In genomic region chr1:43375851-43376250, GRCm38 (mm10) we compare ENCODE assay signal across 20 mouse cellular contexts.
"Had no signal": no experiment of that assay in that cellular context is flagged by ENCODE, and none has a peak within 500 bp of the region (broad histone marks: within the 10 kb centered on the region; RNA-seq: fewer than 3 reads in every experiment).

No protein-coding gene starts in this region.

- DNase-seq: kidney, adult 2 months; kidney, postnatal 36 days; left cerebral cortex, postnatal 4 days; lung, adult 18-20 months; lung, postnatal 10 days; lung, postnatal 36 days; right cerebral cortex, postnatal 14 days; right cerebral cortex, postnatal 4 days; thymus, adult 2 months; thymus, postnatal 14 days had no signal

- H3K4me3 ChIP-seq: intestine, embryonic 15.5 days; limb, embryonic 12.5 days; limb, embryonic 15.5 days; liver, embryonic 12.5 days; liver, embryonic 15.5 days; lung, embryonic 15.5 days; myocyte had no signal

- H3K4me1 ChIP-seq: intestine, embryonic 15.5 days; limb, embryonic 12.5 days; limb, embryonic 15.5 days; lung, embryonic 15.5 days had no signal

- H3K27me3 ChIP-seq: intestine, embryonic 15.5 days; limb, embryonic 12.5 days; limb, embryonic 15.5 days; liver, embryonic 12.5 days; liver, embryonic 15.5 days; lung, embryonic 15.5 days had no signal

- H3K9ac ChIP-seq: intestine, embryonic 15.5 days; limb, embryonic 12.5 days; limb, embryonic 15.5 days; liver, embryonic 12.5 days; liver, embryonic 15.5 days; lung, embryonic 15.5 days had no signal

- H3K27ac ChIP-seq: intestine, embryonic 15.5 days; kidney, postnatal 0 days; limb, embryonic 12.5 days; limb, embryonic 15.5 days; liver, embryonic 12.5 days; liver, embryonic 15.5 days; lung, embryonic 15.5 days had no signal

- ATAC-seq: intestine, embryonic 15.5 days; liver, embryonic 12.5 days; midbrain, embryonic 16.5 days had no signal

- H3K9me3 ChIP-seq: intestine, embryonic 15.5 days; limb, embryonic 12.5 days; limb, embryonic 15.5 days; liver, embryonic 12.5 days; liver, embryonic 15.5 days; lung, embryonic 15.5 days had no signal

- H3K4me2 ChIP-seq: intestine, embryonic 15.5 days; limb, embryonic 12.5 days; limb, embryonic 15.5 days; liver, embryonic 12.5 days; liver, embryonic 15.5 days; lung, embryonic 15.5 days; midbrain, embryonic 11.5 days had no signal

- H3K36me3 ChIP-seq: intestine, embryonic 15.5 days; limb, embryonic 12.5 days; limb, embryonic 15.5 days; liver, embryonic 12.5 days; liver, embryonic 15.5 days; lung, embryonic 15.5 days had no signal
